Mouse (Mus musculus) MEL (cell line): Measurements from ENCODE around the gene D430041D05Rik. TPM values are rescaled to one million over a fixed set of nuclear protein-coding genes. Genes with fewer than 3 reads are reported as not detected.

Experiments used
- DNase-seq: peaks from one replicate; pipeline ENCODE4 v3.0.0; 2011; ENCODE audit warnings: low read depth, low spot score
- H3K27ac ChIP-seq: 2 replicates; pipeline ENCODE4 v1.5.1; 2012; ENCODE audit warnings: low read depth, mild to moderate bottlenecking, control low read depth, low read length, moderate library complexity; ENCODE audit not compliant: control insufficient read depth
- H3K27me3 ChIP-seq, 2 experiments: fragments of 150-350 bp in 1 of 2; sonication (generic) in 1 of 2; 2 replicates each; pipeline ENCODE4 v1.6.1; 2012; ENCODE audit warnings: low read length in 2 of 2, mild to moderate bottlenecking in 2 of 2, improper control_type of control experiment in 1 of 2, moderate library complexity in 1 of 2; ENCODE audit not compliant: insufficient read depth in 2 of 2, control insufficient read depth in 1 of 2
- H3K36me3 ChIP-seq, 2 experiments: 2 replicates each; pipeline ENCODE4 v1.6.1; 2012 to 2014; ENCODE audit warnings: low read length in 2 of 2, improper control_type of control experiment in 1 of 2, inconsistent platforms in 1 of 2, mild to moderate bottlenecking in 1 of 2; ENCODE audit not compliant: insufficient read depth in 2 of 2, control insufficient read depth in 1 of 2
- H3K4me1 ChIP-seq, 2 experiments: fragments of 150-350 bp in 1 of 2; sonication (generic) in 1 of 2; 2 replicates each; pipeline ENCODE4 v1.6.1; 2012; ENCODE audit warnings: low read length in 2 of 2, improper control_type of control experiment in 1 of 2, mild to moderate bottlenecking in 1 of 2; ENCODE audit not compliant: insufficient read depth in 2 of 2, control insufficient read depth in 1 of 2
- H3K4me3 ChIP-seq, 2 experiments: fragments of 150-350 bp in 1 of 2; sonication (generic) in 1 of 2; 2 replicates each; pipeline ENCODE4 v1.5.1; 2012; ENCODE audit warnings: low read depth in 2 of 2, low read length in 2 of 2, mild to moderate bottlenecking in 2 of 2, moderate library complexity in 2 of 2, control low read depth in 1 of 2, improper control_type of control experiment in 1 of 2; ENCODE audit not compliant: control insufficient read depth in 1 of 2, insufficient read depth in 1 of 2
- H3K79me2 ChIP-seq: 2 replicates; pipeline ENCODE4 v1.6.1; 2012; ENCODE audit warnings: mild to moderate bottlenecking, low read length, moderate library complexity; ENCODE audit not compliant: control insufficient read depth, poor library complexity, insufficient read depth
- H3K9ac ChIP-seq: 2 replicates; pipeline ENCODE4 v1.6.1; 2012; ENCODE audit warnings: low read depth, mild to moderate bottlenecking, control low read depth, low read length, moderate library complexity; ENCODE audit not compliant: control insufficient read depth, poor library complexity, severe bottlenecking
- H3K9me3 ChIP-seq: fragments of 150-350 bp; sonication (generic); replicated peaks from 2 replicates; pipeline ENCODE4 v1.6.1; 2012; ENCODE audit warnings: mild to moderate bottlenecking, low read length, improper control_type of control experiment, moderate library complexity; ENCODE audit not compliant: insufficient read depth
- BHLHE40 ChIP-seq: IDR thresholded peaks from 2 replicates; pipeline ENCODE4 v1.6.1; 2012; ENCODE audit warnings: low read depth, mild to moderate bottlenecking, inconsistent platforms, low read length, improper control_type of control experiment, borderline replicate concordance
- CHD2 ChIP-seq: IDR thresholded peaks from 2 replicates; pipeline ENCODE4 v1.6.1; 2011; ENCODE audit warnings: low read length, improper control_type of control experiment
- EP300 ChIP-seq, 2 experiments: IDR thresholded peaks; 2 replicates each; pipeline ENCODE4 v1.6.1; 2011; ENCODE audit warnings: improper control_type of control experiment in 2 of 2, low read length in 2 of 2, low read depth in 1 of 2, mild to moderate bottlenecking in 1 of 2
- ETS1 ChIP-seq: IDR thresholded peaks from 2 replicates; pipeline ENCODE4 v1.6.1; 2012; ENCODE audit warnings: low read depth, mild to moderate bottlenecking, inconsistent platforms, low read length, improper control_type of control experiment, moderate library complexity
- KAT2A ChIP-seq: conservative IDR thresholded peaks from 2 replicates; pipeline ENCODE4 v1.6.1; 2012; ENCODE audit warnings: low read depth, low read length, improper control_type of control experiment, inconsistent platforms
- MAFK ChIP-seq: IDR thresholded peaks from 2 replicates; pipeline ENCODE4 v1.6.1; 2011; ENCODE audit warnings: low read depth, mild to moderate bottlenecking, low read length, improper control_type of control experiment, borderline replicate concordance
- MAX ChIP-seq: IDR thresholded peaks from 2 replicates; pipeline ENCODE4 v1.6.1; 2011; ENCODE audit warnings: low read length, improper control_type of control experiment
- MYB ChIP-seq: IDR thresholded peaks from 2 replicates; pipeline ENCODE4 v1.6.1; 2011; ENCODE audit warnings: mild to moderate bottlenecking, low read depth, low read length, improper control_type of control experiment
- NRF1 ChIP-seq: IDR thresholded peaks from 2 replicates; pipeline ENCODE4 v1.6.1; 2014; ENCODE audit warnings: low read depth, mild to moderate bottlenecking, inconsistent platforms, low read length, improper control_type of control experiment, moderate library complexity; ENCODE audit not compliant: poor library complexity, insufficient read depth, severe bottlenecking
- POLR2AphosphoS2 ChIP-seq: IDR thresholded peaks from 2 replicates; pipeline ENCODE4 v1.6.1; 2011; ENCODE audit warnings: low read length, improper control_type of control experiment
- POLR2AphosphoS5 ChIP-seq: IDR thresholded peaks from 2 replicates; pipeline ENCODE4 v1.6.1; 2012; ENCODE audit warnings: low read depth, borderline replicate concordance, mild to moderate bottlenecking, inconsistent platforms, low read length, moderate library complexity, mixed read lengths
- RAD21 ChIP-seq: IDR thresholded peaks from 2 replicates; pipeline ENCODE4 v1.6.1; 2011; ENCODE audit warnings: mild to moderate bottlenecking, low read depth, low read length, improper control_type of control experiment
- RCOR1 ChIP-seq: IDR thresholded peaks from 2 replicates; pipeline ENCODE4 v1.6.1; 2012; ENCODE audit warnings: low read depth, mild to moderate bottlenecking, inconsistent platforms, low read length, improper control_type of control experiment
- TBP ChIP-seq: IDR thresholded peaks from 2 replicates; pipeline ENCODE4 v1.8.0; 2011; ENCODE audit warnings: low read depth, low read length, improper control_type of control experiment
- TCF12 ChIP-seq: IDR thresholded peaks from 2 replicates; pipeline ENCODE4 v1.6.1; 2014; ENCODE audit warnings: low read depth, mild to moderate bottlenecking, inconsistent platforms, low read length, improper control_type of control experiment, moderate library complexity
- UBTF ChIP-seq: IDR thresholded peaks from 2 replicates; pipeline ENCODE4 v1.6.1; 2012; ENCODE audit warnings: low read depth, mild to moderate bottlenecking, inconsistent platforms, low read length, improper control_type of control experiment, moderate library complexity, borderline replicate concordance; ENCODE audit not compliant: insufficient read depth
- ZKSCAN1 ChIP-seq: IDR thresholded peaks from 2 replicates; pipeline ENCODE4 v1.6.1; 2012; ENCODE audit warnings: low read depth, mild to moderate bottlenecking, inconsistent platforms, low read length, improper control_type of control experiment, moderate library complexity
- ZMIZ1 ChIP-seq: IDR thresholded peaks from 2 replicates; pipeline ENCODE4 v1.6.1; 2012; ENCODE audit warnings: low read depth, mild to moderate bottlenecking, inconsistent platforms, low read length, improper control_type of control experiment, moderate library complexity
- ZNF384 ChIP-seq: IDR thresholded peaks from 2 replicates; pipeline ENCODE4 v1.6.1; 2012; ENCODE audit warnings: low read depth, mild to moderate bottlenecking, inconsistent platforms, low read length, improper control_type of control experiment
- polyA plus RNA-seq, 2 experiments: library from polyadenylated mRNA; stranded (reverse) in 1 of 2; unstranded in 1 of 2; fragments of >175 nt in 1 of 2; fragments of >200 nt in 1 of 2; gene quantifications; 2 replicates each; pipeline versions ENCODE4 v1.2.1 to v1.2.4; 2012; ENCODE audit warnings: low replicate concordance in 2 of 2, low read depth in 1 of 2; ENCODE audit not compliant: insufficient read length in 2 of 2, insufficient read depth in 1 of 2, missing spikeins in 1 of 2
- total RNA-seq: library from RNA; depleted of rRNA; stranded (reverse); fragments of 300-350 nt; gene quantifications from 2 replicates; pipeline ENCODE4 v1.2.3, GENCODE M21; 2012

D430041D05Rik gene
- total and polyA plus RNA-seq, 3 experiments: 0.46 to 1.1 TPM; not detected in 1

DNA sequence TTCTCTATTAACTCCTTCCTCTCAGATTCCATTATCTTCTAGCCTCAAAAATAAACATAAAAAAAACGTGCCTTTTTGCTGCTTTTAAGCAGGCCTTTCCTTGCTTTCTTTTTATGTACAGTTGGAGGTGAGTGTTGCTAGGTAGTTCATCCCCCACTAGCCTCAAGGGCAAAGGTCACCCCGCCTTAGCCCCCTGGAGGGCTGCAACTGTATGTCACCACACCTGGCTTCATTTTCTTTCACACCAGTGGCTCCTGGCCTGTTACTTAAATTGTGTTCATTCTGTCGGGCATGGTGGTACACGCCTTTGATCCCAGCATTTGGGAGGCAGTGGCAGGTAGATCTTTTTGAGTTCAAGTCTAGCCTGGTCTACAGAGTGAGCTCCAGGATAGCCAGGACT, 31.5 kb upstream of the D430041D05Rik start:
- Histone ChIP-seq H3K4me3 (no peak overlapping the region), H3K27ac (no peak overlapping the region), H3K36me3 (peaks cover 0 to 10% of the 10 kb centered on the region in 2 experiments; a peak in 2 of 4 replicates), H3K9me3 (no peaks in the 10 kb centered on the region), H3K27me3 (no peaks in the 10 kb centered on the region), H3K9ac (no peak overlapping the region), H3K79me2 (no peaks in the 10 kb centered on the region), H3K4me1 (no peaks in the 10 kb centered on the region)
- TF ChIP-seq EP300 (IDR thresholded peaks at IDR 0.05; ENCODE audit: low read depth in 1 of 2, low read length in 2 of 2) (no peak), ZMIZ1 (no peak), BHLHE40 (no peak), ZNF384 (no peak), UBTF (no peak), NRF1 (no peak), MYB (no peak), CHD2 (no peak), MAFK (no peak), ETS1 (no peak), TBP (no peak), RAD21 (no peak), ZKSCAN1 (no peak), POLR2AphosphoS5 (no peak)
- no peak for DNase-seq

DNA sequence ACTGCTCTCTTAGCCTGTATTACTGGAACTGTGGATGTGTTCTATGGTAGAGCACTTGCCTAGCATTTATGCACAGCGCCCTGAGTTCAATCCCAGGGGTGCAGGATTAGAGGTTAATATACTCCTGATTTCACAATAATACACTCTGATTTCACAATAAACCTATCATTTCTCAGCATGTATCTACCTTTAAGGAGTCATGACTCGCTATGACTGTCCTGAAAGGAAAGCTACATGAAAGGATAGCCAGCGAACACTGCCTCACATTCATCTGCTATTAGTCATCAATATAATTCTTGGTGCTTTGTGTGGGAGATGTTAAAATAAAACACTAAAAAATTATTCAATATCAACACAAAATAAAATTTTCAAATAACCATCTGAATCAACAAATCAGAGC, 25.4 kb upstream of the D430041D05Rik start:
- H3K9me3 ChIP-seq: no peaks in the 10 kb centered on the region
- peaks cover 0 to 23% of the 10 kb centered on the region in 2 experiments; a peak in 2 of 4 replicates for H3K36me3 ChIP-seq
- H3K27ac ChIP-seq: no peak overlapping the region
- DNase-seq: no peak
- H3K4me1 ChIP-seq: no peaks in the 10 kb centered on the region
- TF ChIP-seq POLR2AphosphoS2 (no peak), ZKSCAN1 (no peak), TCF12 (no peak), KAT2A (no peak), MAX (no peak), NRF1 (no peak), TBP (no peak), RCOR1 (no peak), ZNF384 (no peak)
- H3K4me3 ChIP-seq: no peak overlapping the region
- H3K9ac ChIP-seq: no peak overlapping the region
- H3K79me2 ChIP-seq: no peaks in the 10 kb centered on the region
- no peaks in the 10 kb centered on the region for H3K27me3 ChIP-seq
